Mouse (Mus musculus): ENCODE measurements around the gene March9.

Gene March9

GRCm38 (mm10) chr10:127030336-127031296 is 29.4 kb downstream of the March9 start, which contains the start of gene Tsfm:
Tsfm (minus strand) TSS chr10:127030840.
- DNase-seq, result peak; percentile 89

GRCm38 (mm10) chr10:127018422-127018821 is 41.6 kb downstream of the March9 start:
- no peak for DNase-seq

GRCm38 (mm10) chr10:127017071-127017470 is 42.9 kb downstream of the March9 start:
- no peak for DNase-seq

- DNase-seq, result no peak
These were observed 43.5 kb downstream of the March9 start for GRCm38 (mm10) chr10:127016488-127016887.

Measured in cerebellum, adult 9-10 months (tissue).